Mouse (Mus musculus) layer of hippocampus, adult 18-20 months (tissue): ENCODE measurements at regions not wholly inside any gene's neighbourhood (a gene's known extent, or its start where the extent isn't known, plus 50 kb on each side); places are given as distances from the start of the nearest gene placed in this dataset.

ENCODE experiments used
- DNase-seq, 2 experiments: peaks; one replicate each; pipeline ENCODE4 v3.0.0; 2022; ENCODE audit warnings: low spot score in 2 of 2

DNA sequence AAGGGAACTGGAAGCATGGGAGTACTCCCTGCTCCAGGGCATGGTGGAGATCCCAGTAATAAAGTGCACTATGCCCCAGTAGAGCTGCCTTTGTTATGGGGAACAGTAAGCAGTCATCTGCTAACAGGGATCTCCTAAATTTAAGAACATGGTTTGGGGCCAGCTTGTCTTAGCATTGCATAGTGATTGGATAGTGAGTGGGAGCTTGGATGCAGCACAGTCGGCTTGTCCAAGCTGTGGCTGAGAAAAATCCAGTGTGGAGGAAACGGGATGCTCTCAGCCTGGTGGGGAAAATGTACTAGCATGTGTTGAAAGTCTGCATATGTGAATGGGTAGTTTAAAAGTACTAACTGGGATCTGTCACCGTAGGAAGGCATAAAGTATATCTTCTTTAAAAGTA lies 326.6 kb upstream of the Apob start:
- no peak for DNase-seq

DNA sequence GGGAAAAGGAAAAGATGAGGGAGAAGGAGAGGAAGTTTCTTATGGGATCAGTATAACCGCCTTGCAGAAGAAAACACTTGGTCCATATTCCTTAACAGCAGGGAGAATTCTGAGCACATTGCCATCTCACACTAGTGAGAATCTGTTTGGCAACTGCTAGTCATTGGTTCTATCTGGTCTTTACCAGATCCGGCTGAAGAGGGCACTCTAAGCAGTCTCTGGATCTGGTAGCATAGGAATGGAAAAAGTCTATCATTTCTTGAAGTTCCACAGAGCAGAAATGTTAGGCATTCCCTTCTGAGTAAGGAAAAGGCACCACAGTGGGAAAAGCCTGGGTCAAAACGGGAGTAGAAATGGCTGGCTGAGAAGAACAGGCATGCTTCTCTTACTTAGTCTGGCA lies 315.4 kb upstream of the Apob start:
- DNase-seq, result peak in 1 of 2 experiments; percentile 34

DNA sequence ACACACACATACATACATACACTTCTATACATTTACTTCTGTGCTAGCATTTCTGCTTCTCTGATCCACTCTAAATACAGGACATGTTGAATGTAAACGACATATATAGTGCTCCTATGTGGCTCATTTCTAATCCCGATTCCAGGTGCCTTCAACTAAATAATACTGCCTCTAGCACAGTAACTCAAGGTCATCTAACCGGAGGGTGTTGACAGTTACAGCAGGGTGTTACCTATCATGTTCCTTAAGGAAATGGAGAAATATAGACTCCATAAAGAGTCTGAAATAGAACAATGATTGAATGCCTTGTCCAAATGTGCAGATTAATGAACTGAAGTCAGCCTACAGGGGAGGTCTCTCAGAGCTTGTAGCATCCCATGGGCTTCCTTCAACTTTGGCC lies 307.3 kb upstream of the Apob start:
- no peak for DNase-seq

DNA sequence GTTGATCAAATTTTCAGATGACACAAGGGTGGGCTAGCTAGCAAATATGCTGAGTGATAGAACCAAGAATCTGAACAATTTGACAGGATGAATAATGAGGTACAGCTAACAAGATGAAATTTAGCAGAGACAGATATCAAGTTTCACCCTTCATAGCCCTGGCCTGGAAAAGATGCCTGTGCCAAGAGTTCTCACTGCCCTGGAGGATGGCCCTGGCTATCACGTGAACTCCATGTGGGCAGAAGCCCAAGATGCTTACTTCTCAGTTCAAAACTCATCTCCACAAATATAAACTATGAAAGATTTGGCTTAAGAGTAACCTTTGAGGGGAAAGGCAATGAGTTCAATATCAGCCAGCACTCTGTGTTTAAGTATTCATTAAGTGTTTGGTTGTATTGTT lies 306.9 kb upstream of the Apob start:
- no peak for DNase-seq

DNA sequence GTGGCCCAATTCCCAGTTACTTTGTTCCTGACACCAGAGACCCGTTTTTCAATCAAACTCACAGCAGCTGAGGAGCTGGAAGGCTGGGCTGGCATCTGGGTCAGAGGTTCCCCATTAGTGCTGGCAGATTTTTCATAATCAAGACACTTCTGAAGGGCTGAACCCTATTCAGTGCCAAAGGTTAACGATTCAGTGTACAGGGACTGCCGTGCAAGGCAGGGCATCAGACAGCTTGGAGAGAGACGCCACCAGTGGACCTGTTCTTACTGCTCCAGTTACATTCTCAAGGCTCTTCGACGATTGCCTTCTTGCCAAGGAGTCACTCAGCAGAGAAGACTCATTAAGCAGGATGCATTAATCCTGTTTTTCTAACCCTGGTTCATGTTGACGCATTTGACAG lies 285.5 kb upstream of the Apob start:
- DNase-seq, result no peak

DNA sequence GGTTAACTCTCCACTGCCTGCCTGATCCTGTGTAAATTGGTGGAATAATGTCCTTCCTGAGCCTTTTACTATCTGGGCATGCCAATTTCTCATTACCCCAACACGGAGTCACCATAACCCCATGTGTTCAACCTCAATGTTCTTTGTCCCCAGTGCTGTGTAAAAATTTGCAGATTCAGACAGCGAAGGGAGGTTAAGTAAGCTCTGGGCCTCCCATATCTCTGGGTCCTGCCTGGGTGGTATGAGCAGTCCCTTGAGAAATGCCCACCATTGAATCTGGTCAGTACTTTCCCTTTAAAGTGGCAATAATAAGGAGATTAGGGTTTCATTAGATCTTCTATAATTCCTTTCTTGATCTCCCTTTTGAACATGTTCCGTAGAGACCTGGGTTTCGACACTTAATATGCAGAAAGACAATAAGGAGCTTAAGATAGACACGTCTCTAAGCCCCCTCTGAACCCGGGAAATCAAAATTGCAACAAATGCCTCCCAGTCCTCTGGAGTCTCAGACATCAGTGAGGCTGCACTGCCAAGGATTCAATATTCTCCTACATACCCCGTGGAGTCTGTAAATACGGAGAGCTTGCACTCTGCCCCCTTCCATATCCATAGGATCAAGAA lies 279.0 kb upstream of the Apob start:
- no peak for DNase-seq

DNA sequence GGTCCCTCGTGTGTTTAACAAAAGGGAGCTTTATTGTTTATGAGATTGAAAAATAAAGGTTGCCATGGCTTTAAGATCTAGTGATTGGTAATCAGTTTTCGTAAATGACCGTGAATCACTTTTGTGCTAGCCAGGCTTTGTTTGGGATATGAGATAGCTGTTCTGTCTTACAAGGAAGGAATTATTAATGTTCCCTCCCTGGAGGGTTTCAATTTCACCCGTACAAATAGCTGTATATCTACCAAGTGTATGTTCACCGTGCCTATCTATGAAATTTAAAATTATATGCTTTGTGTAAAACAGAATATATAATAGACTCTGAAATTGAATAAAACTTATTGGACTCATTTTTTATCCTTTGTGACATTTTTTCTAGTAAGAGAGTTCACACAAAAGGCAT lies 268.3 kb upstream of the Apob start:
- no peak for DNase-seq

DNA sequence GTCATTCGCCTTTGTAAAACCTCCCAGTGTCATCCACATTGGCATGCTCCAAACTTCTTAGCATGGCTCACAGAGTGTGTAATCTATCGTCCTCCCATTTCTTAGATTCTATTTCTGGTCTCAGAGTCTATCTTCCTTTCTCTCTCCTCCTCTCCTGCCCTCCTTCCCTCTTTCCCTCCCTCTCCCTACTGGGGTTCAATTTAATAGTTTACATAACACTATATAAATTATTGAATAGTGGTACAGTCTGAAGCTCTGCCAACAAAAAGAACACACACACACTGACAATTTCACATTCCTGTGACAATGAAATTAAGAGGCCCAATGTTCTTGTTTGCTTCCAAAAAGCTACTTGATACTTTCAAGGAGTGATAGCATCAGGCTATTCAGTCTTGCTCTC lies 267.6 kb upstream of the Apob start:
- DNase-seq, result no peak

DNA sequence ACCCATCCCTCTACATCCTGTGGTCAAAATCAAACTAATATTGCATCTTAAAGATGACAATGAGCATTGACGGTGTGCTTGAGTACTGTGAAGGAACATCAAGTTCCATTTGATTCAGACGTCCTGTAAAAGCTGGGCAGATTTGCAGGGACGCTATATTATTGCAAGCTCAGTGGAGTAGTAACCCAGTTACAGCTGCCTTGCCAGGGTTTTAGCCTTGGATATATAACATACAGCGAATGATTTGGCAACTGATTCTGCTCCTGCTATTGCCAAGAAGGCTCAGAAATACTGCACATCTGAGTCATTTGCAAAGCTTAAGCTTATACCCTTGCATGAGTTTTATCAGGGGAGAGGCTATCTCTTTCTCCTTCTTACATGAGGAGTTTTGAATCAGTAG lies 262.4 kb upstream of the Apob start:
- no peak for DNase-seq

DNA sequence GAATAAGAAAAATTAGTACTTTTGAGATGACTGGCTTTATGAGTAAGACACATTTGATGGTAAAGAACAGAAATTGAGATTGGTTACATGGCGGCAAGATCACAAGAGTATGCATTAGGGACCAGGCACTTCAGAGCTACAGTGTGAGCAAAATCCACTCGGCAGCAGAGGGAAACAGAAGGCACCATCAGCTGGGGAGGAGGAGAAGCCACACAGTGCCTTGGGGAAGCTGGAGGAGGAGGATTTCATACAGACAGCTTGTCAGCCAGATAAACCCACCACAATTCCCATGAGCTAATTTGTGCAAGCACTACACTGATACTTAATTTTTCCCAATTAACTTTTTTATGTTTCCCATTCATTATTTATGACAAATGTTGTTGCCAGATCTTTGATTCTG lies 258.9 kb upstream of the Apob start:
- DNase-seq, result peak; percentile 71 to 80

DNA sequence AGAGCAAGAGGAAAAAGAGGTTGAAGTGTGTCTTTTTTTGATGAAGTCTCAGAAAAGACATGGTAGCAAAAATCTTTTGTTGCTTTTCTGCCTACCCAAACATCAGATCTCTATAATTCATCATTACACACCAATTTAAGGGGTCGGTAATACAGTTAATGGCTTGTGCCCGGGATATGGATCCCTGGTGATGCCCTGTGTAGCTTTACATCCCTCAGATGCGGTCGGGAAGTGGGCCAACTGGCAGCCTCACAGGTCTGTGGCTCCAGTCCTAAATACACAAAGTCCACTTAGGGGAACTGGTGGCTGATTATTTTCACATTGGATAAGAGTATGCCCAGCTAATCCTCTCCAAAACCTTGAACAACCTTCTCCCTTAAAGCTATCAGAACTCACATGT lies 258.4 kb upstream of the Apob start:
- no peak for DNase-seq

DNA sequence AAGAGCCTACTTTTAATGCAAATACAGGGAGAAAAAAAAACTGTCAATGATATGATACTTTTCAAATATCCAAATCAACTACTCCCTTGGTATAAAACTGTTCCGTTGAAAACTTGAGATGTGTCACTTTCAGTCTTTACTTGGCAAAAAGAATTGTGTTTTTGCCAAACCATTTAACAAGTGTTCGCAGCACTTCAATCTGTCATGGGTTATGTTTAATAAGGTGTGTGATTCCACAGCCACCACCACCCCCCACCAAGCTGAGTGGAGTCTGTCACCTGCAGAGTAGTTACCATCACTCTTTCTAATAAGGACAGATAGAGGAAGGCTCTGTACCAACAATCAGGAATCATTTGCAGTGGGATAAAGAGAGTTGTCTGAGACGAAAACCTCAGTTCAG lies 252.5 kb upstream of the Apob start:
- DNase-seq, result no peak

DNA sequence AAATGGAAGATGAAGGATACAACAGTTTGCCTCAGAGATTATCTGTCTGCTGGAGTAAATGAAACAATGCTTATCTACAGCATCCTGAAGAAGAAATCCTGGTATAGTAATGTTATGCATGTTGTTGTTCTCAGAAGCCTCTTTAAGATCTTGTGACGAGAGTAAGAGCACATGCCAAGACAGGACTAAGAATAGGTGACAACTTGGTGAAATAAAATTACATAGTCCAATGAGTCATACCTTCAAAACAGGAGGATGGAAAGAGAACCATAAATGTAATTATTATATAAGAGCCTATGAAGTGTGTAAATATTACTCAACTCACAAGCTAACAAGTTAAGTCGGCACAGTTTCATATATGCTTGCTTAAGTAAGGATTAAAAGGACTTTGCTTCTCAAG lies 239.4 kb upstream of the Apob start:
- no peak for DNase-seq

DNA sequence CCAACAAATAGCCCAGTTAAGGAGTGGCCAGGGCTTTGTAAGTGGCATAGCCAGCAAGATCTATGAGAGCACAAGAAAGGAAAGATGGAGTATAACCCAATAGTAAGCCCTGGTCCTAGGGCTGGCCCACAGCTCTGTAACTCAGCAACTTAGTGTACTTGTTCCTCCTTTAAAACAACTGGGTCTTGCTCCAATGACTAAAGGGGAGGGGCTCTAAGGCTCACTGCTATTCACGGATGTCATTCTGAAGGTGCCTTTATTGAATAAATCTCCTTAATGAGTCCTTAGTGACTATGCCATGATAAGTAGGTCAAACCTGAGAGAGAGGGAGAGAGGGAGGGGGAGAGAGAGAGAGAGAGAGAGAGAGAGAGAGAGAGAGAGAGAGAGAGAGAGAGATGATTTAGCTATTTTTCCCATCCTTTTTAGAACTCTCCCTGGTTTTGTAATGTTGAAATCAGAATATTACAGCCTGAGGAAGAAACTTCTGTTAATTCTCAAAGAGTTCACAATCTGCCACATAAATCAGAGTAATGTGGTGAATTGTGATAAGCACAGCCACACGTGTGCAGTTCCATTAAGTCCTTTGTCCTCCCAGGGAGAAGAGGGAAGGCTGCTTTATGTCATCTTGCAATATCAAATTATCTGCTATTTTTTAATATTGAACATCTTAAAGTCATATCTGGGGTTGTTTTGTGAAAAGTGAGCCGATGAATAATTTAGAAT lies 238.7 kb upstream of the Apob start:
- no peak for DNase-seq

DNA sequence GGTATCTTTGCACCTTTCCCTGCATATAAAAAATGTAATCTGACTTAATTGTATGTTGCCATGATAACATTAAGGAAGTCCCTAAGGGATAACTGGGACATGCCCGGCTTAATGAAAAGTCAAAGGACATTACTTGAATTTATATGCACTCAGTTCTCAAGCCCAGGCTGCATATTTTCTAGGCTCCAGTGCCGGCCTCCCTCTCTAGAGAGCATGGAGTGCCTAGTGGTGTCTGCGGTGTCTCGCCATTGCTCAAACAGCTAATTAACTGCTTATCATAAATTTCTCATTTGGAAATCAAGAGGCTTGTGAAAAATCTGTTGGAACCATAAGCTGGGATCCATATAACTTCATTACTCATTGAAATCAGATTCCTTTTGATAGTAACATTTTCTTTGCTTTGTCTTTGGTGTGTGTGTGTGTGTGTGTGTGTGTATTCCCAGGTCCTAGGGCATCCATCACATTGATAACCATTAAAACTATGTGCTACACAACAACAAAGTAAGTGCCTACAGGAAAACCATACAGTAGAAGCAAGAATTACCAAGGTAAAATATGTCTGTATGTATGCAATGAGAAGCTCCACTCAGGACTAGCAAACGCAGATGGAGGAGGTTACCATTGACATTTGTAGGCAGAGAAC lies 238.0 kb upstream of the Apob start:
- DNase-seq, result no peak

DNA sequence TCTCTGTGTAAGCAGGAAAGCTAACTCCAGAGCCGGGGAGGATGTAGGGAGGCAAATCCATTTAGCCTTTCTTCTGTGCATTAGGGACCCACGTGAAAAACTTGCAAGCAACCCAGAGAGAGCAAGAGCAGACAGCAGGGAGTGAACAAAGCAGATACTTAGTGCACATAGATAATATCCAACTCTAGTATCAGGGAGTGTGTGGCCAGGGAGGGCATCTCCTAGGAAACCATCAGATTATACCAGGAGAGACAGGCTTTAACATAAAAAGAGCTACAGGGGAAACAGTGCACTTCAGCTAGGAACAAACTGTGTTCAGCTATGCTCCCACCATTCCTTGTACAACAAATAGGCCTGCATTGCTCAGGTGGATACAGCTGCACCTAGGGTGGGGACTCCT lies 230.7 kb upstream of the Apob start:
- no peak for DNase-seq

DNA sequence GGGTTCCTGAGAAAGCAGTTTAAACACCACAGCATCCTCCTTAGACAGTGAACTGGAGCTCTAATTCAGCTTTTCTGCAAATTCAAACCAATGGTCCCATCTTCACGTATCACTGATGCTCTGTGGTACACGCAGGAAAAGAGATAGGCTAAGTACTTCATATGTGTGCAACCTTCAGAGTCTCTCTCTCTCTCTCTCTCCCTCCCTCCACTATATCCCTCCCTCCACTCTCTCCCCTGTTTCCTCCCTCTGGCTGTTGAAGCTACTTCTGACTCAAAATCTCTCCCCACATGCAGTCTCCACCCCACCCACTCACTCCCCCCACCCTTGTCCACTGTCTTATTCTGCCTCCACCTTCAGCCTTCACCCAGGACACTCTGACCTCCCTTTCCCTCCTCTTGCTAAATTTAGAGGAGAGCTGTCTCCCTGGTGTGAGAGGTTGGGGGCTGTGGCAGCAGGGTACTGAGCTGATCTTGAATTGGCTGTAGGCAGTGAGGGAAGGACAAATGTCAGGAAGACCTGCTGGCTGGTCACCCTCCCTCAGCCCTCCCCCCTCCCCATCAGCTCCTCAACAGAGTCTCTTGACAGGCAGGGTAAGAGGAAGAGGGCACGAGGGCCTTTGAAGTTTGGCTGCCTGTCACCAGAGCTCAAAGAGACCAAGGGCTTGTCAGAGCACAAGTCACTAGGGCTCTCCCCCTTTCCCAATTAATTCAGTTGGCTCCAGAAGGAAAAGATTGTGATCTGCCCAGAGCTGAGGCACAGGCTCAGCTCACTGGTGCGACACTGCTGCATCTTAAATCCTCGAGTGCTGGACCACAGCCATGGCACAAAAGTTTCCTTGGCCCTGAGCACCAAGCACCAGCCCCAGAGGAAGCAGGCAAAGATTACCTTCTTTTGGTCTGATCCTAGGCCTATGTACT lies 227.9 kb upstream of the Apob start:
- no peak for DNase-seq

DNA sequence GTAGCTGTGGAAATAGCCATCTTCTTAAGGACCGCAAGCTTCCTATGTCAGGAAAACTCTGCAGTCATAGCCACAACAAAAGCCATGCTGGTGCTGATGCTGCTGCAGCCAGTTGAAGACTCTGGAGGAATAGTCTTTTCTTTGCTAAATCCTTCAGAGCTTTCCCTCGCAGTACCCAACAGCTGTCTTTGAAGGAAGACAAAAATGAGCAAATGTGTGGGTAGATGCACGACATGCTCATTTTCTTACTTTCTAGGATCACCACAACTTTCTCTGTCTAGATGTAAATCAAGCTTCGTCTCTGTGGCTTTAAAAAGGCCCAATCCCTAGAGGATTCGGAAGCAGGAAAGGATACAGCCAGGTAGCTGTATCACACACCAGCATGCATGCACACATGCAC lies 222.6 kb upstream of the Apob start:
- DNase-seq, result no peak

DNA sequence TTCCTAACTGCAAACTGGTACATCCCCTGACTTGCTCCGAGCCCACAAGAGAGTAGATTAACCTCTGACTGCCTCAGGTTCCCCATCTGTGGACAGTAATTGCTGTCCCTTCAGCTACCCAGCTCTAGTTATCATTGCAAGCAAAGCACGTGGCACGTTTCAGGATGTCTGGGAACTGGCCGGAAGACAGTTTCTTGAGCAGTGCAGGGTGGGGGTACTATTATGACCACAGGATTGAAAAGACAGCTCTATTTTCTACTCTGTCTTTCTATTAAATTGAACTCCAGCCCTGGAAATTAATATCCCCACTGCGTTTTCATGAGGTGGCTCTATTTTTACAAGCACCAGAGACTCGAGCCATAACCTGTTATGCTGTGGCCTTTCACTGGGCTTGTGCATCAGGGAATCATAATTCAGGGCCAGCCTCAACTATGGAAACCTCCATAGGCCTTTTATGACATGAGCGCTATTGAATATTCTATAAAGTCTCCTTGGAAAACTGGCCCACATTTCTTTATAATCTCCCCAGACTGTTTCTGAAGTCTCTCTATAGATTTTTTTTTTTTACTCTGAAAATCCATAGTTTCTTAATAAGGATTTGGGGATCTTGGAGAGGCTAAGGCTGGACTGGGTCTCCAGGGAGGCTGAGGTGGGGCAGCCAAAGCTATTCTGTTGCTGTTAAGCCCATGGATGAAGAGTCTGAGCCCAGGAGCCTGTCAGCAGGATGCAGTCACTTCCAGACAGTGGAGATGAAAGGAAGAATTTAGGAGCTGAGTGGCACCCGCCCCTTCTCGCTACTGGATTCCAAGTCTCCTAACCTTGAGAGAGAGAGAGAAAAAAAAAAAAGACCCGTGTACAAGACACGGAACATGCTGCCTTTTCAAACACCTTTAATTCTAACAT lies 212.4 kb upstream of the Apob start:
- DNase-seq, result no peak

DNA sequence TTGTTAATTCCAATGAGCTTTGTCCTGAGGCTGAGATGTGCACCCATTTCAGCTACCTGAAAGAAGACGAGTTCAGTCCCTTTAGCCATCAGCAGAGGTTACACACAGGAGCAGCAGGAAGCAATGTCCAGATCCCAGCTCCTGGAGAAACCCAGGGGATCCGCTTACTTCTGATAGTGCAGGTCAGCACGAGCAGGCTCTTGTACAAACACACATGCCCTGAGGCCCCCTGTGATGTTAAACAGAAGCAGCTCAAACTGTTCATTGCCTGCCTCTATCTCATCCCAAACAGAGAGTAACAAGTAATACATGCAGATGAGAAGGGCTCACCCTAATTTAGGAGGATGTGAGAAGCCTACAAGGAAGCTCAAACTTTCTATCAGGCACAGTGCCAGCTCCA lies 203.3 kb upstream of the Apob start:
- DNase-seq, result no peak

DNA sequence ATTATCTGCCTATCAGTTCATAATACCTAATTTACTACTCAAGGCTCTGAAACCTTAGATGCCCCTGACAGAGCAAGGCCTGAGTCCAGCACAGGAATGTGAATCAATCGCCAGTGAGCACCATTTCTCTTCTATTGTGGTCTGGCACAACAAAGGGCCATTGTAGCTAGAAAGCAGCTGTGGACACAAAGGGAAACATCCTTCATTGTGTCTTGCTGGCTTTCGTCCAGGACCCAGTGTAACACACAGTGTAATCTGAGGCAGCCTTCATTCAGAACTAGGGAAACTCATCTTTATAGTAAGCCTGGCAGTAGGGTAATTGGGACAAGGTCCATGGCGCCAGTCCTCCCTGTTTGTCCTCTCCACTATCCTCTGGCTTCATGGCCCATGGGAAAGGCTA lies 201.1 kb upstream of the Apob start:
- DNase-seq, result peak in 1 of 2 experiments; percentile 67
